Mouse (Mus musculus) heart, postnatal 14 days (tissue): ENCODE results near the gene Myh7b. TPM values are rescaled to one million over a fixed set of nuclear protein-coding genes. Genes with fewer than 3 reads are reported as not detected.

Experiments used
- DNase-seq, 2 experiments: peaks; one replicate each; pipeline ENCODE4 v3.0.0; 2021 to 2022
- intact Hi-C: fragments of 180-260 bp; cut with DNase I; formaldehyde crosslinking; loops from one replicate; pipeline ENCODE4 v1.15.1; 2025
- long read RNA-seq, 2 experiments: library from polyadenylated mRNA; stranded (forward); transcript quantifications; one replicate each; pipeline ENCODE4 v2.0.0; 2021
- total RNA-seq, 2 experiments: library from RNA; stranded (reverse); gene quantifications; 2 replicates each; pipeline ENCODE4 v1.2.3; 2021

The Myh7b gene
- total RNA-seq = 10 to 100 TPM; 31.7 to 37.8 TPM
- long read RNA-seq, experiment 1, partial matches to known transcripts = 8 of 17 reads
- long read RNA-seq, experiment 1, other reads (novel, unspliced or antisense) = 8 of 17 reads
- long read RNA-seq, experiment 2, partial matches to known transcripts = 11 of 19 reads
- long read RNA-seq, experiment 2, other reads (novel, unspliced or antisense) = 8 of 19 reads

GRCm38 (mm10) chr2:155610978-155611377, at the start of gene Myh7b:
Gene Myh7b, plus strand, starts transcription at chr2:155611212.
- intact Hi-C loops = no loop called here
- no peak for DNase-seq

- intact Hi-C loops = no loop called here
- no peak for DNase-seq
These were observed 48.8 kb upstream of the Myh7b start for GRCm38 (mm10) chr2:155562209-155562608.

DNA sequence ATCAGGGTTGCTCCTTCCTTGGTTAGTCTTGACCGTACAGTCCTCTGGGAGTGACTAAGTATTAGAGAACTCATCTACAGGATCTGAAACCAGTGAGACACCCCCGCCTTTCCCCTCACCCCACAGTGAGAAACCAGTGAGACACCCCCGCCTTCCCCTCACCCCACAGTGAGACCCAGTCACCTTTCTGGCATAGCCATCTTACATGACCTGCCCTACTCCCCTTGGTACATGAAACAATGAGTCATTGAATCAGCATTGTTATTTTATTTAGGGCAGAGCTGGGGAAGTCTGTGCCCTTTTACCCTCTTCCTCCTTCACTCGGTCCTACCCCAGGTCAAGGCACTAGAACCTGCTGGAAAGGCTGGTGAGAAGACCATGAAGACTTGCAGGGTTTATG, 48.1 kb upstream of the Myh7b start:
- no peak for DNase-seq
- intact Hi-C loops = no loop called here

GRCm38 (mm10) chr2:155567751-155568150, 43.3 kb upstream of the Myh7b start:
- intact Hi-C loops = no loop called here

GRCm38 (mm10) chr2:155569223-155569807, 41.7 kb upstream of the Myh7b start:
- intact Hi-C loops = no loop called here
- no peak for DNase-seq

More at GRCm38 (mm10) chr2:155567751-155568150, 43.3 kb upstream of the Myh7b start:
- DNase-seq = no peak

GRCm38 (mm10) chr2:155573001-155573400, 38.0 kb upstream of the Myh7b start:
- no peak for DNase-seq
- intact Hi-C loops = no loop called here

DNA sequence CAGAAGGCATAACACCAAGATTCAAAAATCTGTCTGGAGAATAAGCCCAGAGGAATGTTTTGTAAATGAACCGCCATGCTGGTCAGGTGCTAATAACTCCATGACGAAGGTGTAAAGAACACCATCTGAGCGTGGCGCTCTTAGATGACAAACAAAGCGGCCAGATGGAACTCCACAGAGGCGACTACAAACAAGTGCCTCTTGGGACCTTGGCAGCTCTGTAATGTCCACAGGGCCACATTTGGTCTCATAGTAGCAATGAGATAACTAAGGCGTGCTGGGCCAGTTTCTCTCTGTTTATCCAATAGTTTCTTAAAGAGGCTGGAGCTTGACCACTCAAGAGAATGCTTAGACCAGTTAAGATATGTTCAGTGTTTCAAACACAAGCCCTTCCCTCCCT, 37.0 kb upstream of the Myh7b start:
- no peak for DNase-seq
- intact Hi-C loops = no loop called here

DNA sequence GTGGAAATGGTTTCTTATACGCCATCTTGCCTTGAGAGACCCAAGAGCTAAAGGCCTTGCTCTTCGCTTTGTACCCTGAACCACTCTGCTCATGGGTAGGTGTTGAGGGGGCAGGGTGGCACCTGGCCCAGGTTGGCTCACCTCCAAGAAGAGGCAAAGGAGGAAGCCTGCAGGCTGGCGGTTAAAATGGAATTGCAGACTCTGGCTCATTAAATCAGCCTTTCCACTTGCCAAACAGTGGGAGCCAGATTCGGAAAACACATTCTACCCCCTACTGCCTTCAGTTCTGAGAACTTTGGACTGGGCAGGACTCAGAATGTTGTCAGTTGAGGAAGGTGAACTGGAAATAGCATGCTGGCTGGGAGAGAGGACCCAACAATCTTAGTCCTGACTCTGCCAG, 36.3 kb upstream of the Myh7b start:
- intact Hi-C loops = no loop called here
- peak; percentile 15 to 61 for DNase-seq

DNA sequence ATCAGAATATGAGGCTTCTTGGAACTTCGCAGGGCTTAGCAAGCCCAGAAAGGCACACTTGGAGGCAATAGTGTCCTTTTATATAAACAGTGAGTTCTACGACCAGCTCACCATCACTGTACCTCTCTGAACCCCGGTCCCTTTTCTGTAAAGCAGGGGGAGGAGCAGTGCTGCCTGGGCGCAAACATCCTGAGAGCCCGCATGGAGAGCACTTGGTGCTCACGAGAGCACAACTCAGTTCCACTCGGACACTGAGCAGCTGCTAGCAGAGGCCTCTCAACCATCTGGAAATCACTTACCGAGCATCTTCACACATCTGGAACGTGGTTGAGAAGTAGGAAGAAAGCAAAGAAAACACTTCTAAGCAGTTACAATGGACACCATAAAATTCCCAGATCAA, 34.4 kb upstream of the Myh7b start:
- intact Hi-C loops = no loop called here
- no peak for DNase-seq

- DNase-seq = no peak
- intact Hi-C loops = no loop called here
These were observed 30.7 kb upstream of the Myh7b start for GRCm38 (mm10) chr2:155580331-155580730.

DNA sequence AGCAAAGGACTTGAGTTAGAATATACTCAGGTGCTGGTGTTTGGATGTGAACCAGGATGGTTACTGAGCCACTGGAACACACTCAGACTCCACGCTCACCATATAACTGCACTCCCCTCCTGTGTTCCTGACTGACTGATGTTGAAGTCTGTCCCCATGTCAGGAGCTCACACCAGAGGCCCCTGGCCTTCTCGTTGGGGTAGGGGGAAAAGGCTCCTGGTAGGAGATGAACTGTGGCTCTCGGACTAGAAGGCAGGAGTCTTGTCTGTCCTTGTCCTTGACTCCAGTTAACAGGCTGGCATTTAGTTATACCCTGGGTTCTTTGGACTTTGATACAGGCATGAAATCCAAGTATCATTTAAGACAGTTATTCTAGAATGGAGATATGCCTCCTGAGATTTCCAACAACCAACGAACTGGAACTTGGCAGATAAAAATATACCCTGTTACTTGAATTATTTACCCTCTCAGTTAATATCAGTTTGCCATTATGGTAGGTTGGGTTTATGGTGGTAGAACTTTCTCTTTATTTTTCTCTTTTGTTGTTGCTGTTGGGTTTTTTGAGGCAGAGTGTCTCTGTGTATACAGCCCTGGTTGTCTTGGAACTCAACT, 28.5 kb upstream of the Myh7b start:
- no peak for DNase-seq
- intact Hi-C loops = no loop called here

GRCm38 (mm10) chr2:155582996-155583395, 28.0 kb upstream of the Myh7b start:
- no peak for DNase-seq
- intact Hi-C loops = no loop called here

GRCm38 (mm10) chr2:155583927-155584530, 27.0 kb upstream of the Myh7b start:
- peak; percentile 55 to 79 for DNase-seq
- intact Hi-C loops = loop anchor here (1.0 kb wide), 1 partner anchor 68 kb away; no protein-coding TSS in a partner anchor

GRCm38 (mm10) chr2:155585082-155585481, 25.9 kb upstream of the Myh7b start:
- intact Hi-C loops = no loop called here
- no peak for DNase-seq

GRCm38 (mm10) chr2:155585486-155585885, 25.5 kb upstream of the Myh7b start:
- DNase-seq = no peak
- intact Hi-C loops = no loop called here

DNA sequence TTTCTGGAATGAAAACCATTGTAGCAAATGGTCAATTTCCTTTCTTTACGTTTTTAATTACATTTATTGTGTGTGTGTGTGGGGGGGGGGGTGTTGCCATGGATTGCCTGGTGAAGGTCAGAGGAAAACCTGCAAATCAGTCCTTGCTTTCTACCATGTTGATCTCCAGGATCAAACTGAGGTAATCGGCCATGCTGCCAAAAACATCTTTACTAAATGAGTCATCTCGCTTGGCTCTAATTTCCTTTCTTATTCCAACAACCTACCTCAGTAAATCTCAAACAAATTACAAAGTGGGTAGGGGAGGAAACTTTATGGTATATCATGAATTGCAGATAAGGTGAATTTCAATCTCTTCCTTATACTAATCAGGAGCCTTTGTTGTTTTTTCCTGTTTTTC, 22.9 kb upstream of the Myh7b start:
- intact Hi-C loops = no loop called here
- DNase-seq = no peak

- intact Hi-C loops = no loop called here
- DNase-seq = no peak
These were observed 21.5 kb upstream of the Myh7b start for GRCm38 (mm10) chr2:155589521-155589920.

- no peak for DNase-seq
- intact Hi-C loops = no loop called here
These were observed 20.1 kb upstream of the Myh7b start for GRCm38 (mm10) chr2:155590876-155591275.

DNA sequence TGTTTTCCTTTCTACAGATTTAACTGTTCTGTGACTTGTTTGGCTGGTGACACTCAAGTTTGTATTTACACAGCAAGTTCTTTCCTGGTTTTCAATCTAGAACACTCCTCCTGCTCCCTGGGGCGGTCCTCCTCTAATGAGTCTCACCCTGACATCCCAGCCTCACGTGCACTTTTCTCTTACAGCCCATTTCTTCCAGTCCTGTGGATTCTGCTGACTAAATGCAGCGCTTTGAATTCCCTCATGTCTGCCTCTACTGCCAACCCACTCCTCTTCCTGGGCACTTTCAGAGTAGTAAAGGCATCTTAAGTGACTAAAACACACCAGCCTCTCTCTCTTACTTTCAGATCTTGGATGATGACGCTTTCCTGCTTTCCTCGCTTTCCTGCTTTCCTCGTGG, 19.3 kb upstream of the Myh7b start:
- intact Hi-C loops = no loop called here
- DNase-seq = no peak

GRCm38 (mm10) chr2:155592137-155592853, 18.7 kb upstream of the Myh7b start, which contains the start of gene Gss:
Gene Gss, minus strand, starts transcription at chr2:155592810.
- intact Hi-C loops = no loop called here

GRCm38 (mm10) chr2:155592854-155593283, 18.1 kb upstream of the Myh7b start:
- no peak for DNase-seq
- intact Hi-C loops = no loop called here

More at GRCm38 (mm10) chr2:155592137-155592853, 18.7 kb upstream of the Myh7b start, which contains the start of gene Gss:
- peak; percentile 100 for DNase-seq
